Mouse (Mus musculus): ENCODE measurements at regions not wholly inside any gene's neighbourhood (a gene's known extent, or its start where the extent isn't known, plus 50 kb on each side); places are given as distances from the start of the nearest gene placed in this dataset.
A peak's percentile ranks its signal among the peaks of the same experiment; 100 is the strongest.

GRCm38 (mm10) chr11:45058658-45059057 lies 441.5 kb downstream of the Ebf1 start:
- Histone ChIP-seq H3K27ac (replicated peaks) (no peak overlapping the region), H3K4me1 (replicated peaks) (no peaks in the 10 kb centered on the region), H3K4me3 (no peak overlapping the region), H3K9me3 (no peaks in the 10 kb centered on the region), H3K27me3 (no peaks in the 10 kb centered on the region), H3K4me2 (no peak overlapping the region), H3K36me3 (no peaks in the 10 kb centered on the region), H3K9ac (no peak overlapping the region)
- WGBS = 89% methylated on average over 1 of the region's 1 CpGs
- no peak for ATAC-seq (ENCODE audit: low FRiP score, low read depth)

GRCm38 (mm10) chr11:45066592-45066991 lies 449.5 kb downstream of the Ebf1 start:
- Histone ChIP-seq H3K4me2 (no peak overlapping the region), H3K9ac (no peak overlapping the region), H3K36me3 (no peaks in the 10 kb centered on the region), H3K27me3 (no peaks in the 10 kb centered on the region), H3K4me1 (replicated peaks) (no peaks in the 10 kb centered on the region), H3K4me3 (no peak overlapping the region), H3K27ac (replicated peaks) (no peak overlapping the region), H3K9me3 (no peaks in the 10 kb centered on the region)
- WGBS = 70% methylated on average over 3 of the region's 3 CpGs
- ATAC-seq (ENCODE audit: low FRiP score, low read depth) = no peak

GRCm38 (mm10) chr11:45070280-45070679 lies 453.2 kb downstream of the Ebf1 start:
- Histone ChIP-seq H3K36me3 (no peaks in the 10 kb centered on the region), H3K27me3 (no peaks in the 10 kb centered on the region), H3K27ac (replicated peaks) (no peak overlapping the region), H3K9me3 (no peaks in the 10 kb centered on the region), H3K9ac (no peak overlapping the region), H3K4me1 (replicated peaks) (no peaks in the 10 kb centered on the region), H3K4me2 (no peak overlapping the region), H3K4me3 (no peak overlapping the region)
- ATAC-seq (ENCODE audit: low FRiP score, low read depth) = no peak
- 81% methylated on average over 1 of the region's 1 CpGs for WGBS

GRCm38 (mm10) chr11:45071195-45071594 lies 454.1 kb downstream of the Ebf1 start:
- ATAC-seq (ENCODE audit: low FRiP score, low read depth) = no peak
- Histone ChIP-seq H3K4me3 (no peak overlapping the region), H3K9ac (no peak overlapping the region), H3K27ac (replicated peaks) (no peak overlapping the region), H3K9me3 (no peaks in the 10 kb centered on the region), H3K36me3 (no peaks in the 10 kb centered on the region), H3K4me1 (replicated peaks) (no peaks in the 10 kb centered on the region), H3K4me2 (no peak overlapping the region), H3K27me3 (no peaks in the 10 kb centered on the region)
- WGBS = 94% methylated on average over 2 of the region's 2 CpGs

GRCm38 (mm10) chr11:45084506-45085037 lies 467.5 kb downstream of the Ebf1 start:
- WGBS = 84% methylated on average over 4 of the region's 4 CpGs
- H3K27me3 ChIP-seq = no peaks in the 10 kb centered on the region
- no peak for ATAC-seq (ENCODE audit: low FRiP score, low read depth)

GRCm38 (mm10) chr11:45085145-45085544 lies 468.0 kb downstream of the Ebf1 start:
- H3K27ac ChIP-seq (replicated peaks) = no peak overlapping the region
- no peak overlapping the region for H3K4me3 ChIP-seq
- H3K4me1 ChIP-seq (replicated peaks) = no peaks in the 10 kb centered on the region; the same call in 1 of the 2 replicates
- no peaks in the 10 kb centered on the region for H3K36me3 ChIP-seq
- H3K9me3 ChIP-seq = no peaks in the 10 kb centered on the region
- no peaks in the 10 kb centered on the region for H3K27me3 ChIP-seq
- ATAC-seq (ENCODE audit: low FRiP score, low read depth) = no peak
- H3K4me2 ChIP-seq = no peak overlapping the region
- H3K9ac ChIP-seq = no peak overlapping the region

More at GRCm38 (mm10) chr11:45084506-45085037, 467.5 kb downstream of the Ebf1 start:
- Histone ChIP-seq H3K4me3 (no peak overlapping the region), H3K36me3 (no peaks in the 10 kb centered on the region), H3K27ac (replicated peaks) (no peak overlapping the region), H3K9ac (no peak overlapping the region), H3K4me2 (no peak overlapping the region), H3K4me1 (replicated peaks) (no peaks in the 10 kb centered on the region; the same call in 1 of the 2 replicates), H3K9me3 (no peaks in the 10 kb centered on the region)

GRCm38 (mm10) chr11:45087186-45087915 lies 470.2 kb downstream of the Ebf1 start:
- Histone ChIP-seq H3K36me3 (no peaks in the 10 kb centered on the region), H3K27me3 (no peaks in the 10 kb centered on the region), H3K4me2 (no peak overlapping the region), H3K4me1 (replicated peaks) (no peaks in the 10 kb centered on the region; the same call in 1 of the 2 replicates), H3K9me3 (no peaks in the 10 kb centered on the region), H3K9ac (no peak overlapping the region), H3K4me3 (no peak overlapping the region), H3K27ac (replicated peaks) (no peak overlapping the region)
- 74% methylated on average over 5 of the region's 5 CpGs for WGBS
- no peak for ATAC-seq (ENCODE audit: low FRiP score, low read depth)

- no peak for ATAC-seq (ENCODE audit: low FRiP score, low read depth)
- H3K4me1 ChIP-seq (replicated peaks) = no peaks in the 10 kb centered on the region; the same call in 1 of the 2 replicates
These were observed 471.2 kb downstream of the Ebf1 start for GRCm38 (mm10) chr11:45088286-45088685.

GRCm38 (mm10) chr11:45089561-45089960 lies 472.4 kb downstream of the Ebf1 start:
- H3K4me1 ChIP-seq (replicated peaks) = no peaks in the 10 kb centered on the region; the same call in 1 of the 2 replicates
- H3K4me3 ChIP-seq = no peak overlapping the region
- 79% methylated on average over 3 of the region's 3 CpGs for WGBS
- H3K9ac ChIP-seq = no peak overlapping the region
- no peaks in the 10 kb centered on the region for H3K27me3 ChIP-seq
- H3K9me3 ChIP-seq = no peaks in the 10 kb centered on the region
- no peak for ATAC-seq (ENCODE audit: low FRiP score, low read depth)
- no peaks in the 10 kb centered on the region for H3K36me3 ChIP-seq
- H3K27ac ChIP-seq (replicated peaks) = no peak overlapping the region
- no peak overlapping the region for H3K4me2 ChIP-seq

More at GRCm38 (mm10) chr11:45088286-45088685, 471.2 kb downstream of the Ebf1 start:
- 89% methylated on average over 1 of the region's 1 CpGs for WGBS
- Histone ChIP-seq H3K4me2 (no peak overlapping the region), H3K27me3 (no peaks in the 10 kb centered on the region), H3K9me3 (no peaks in the 10 kb centered on the region), H3K27ac (replicated peaks) (no peak overlapping the region), H3K36me3 (no peaks in the 10 kb centered on the region), H3K9ac (no peak overlapping the region), H3K4me3 (no peak overlapping the region)

- Histone ChIP-seq H3K4me3 (no peak overlapping the region), H3K4me1 (replicated peaks) (no peaks in the 10 kb centered on the region), H3K9ac (no peak overlapping the region), H3K9me3 (no peaks in the 10 kb centered on the region), H3K27me3 (no peaks in the 10 kb centered on the region), H3K27ac (replicated peaks) (no peak overlapping the region), H3K36me3 (no peaks in the 10 kb centered on the region), H3K4me2 (0 out of 2 replicates have a peak overlapping the region, but pooled peaks have one; percentile 7)
- WGBS = 48% methylated on average over 12 of the region's 12 CpGs
- ATAC-seq (ENCODE audit: low FRiP score, low read depth) = peak; percentile 83; the same call in 1 of the 2 replicates
These were observed 486.6 kb downstream of the Ebf1 start for GRCm38 (mm10) chr11:45103498-45104336.

GRCm38 (mm10) chr11:45116702-45117101 lies 499.6 kb downstream of the Ebf1 start:
- H3K36me3 ChIP-seq = no peaks in the 10 kb centered on the region
- no peak overlapping the region for H3K9ac ChIP-seq
- no peak overlapping the region for H3K4me3 ChIP-seq
- WGBS = 81% methylated on average over 1 of the region's 1 CpGs
- H3K4me2 ChIP-seq = no peak overlapping the region
- no peaks in the 10 kb centered on the region for H3K9me3 ChIP-seq
- no peaks in the 10 kb centered on the region for H3K27me3 ChIP-seq
- H3K27ac ChIP-seq (replicated peaks) = no peak overlapping the region
- H3K4me1 ChIP-seq (replicated peaks) = no peaks in the 10 kb centered on the region
- no peak for ATAC-seq (ENCODE audit: low FRiP score, low read depth)

GRCm38 (mm10) chr11:45123276-45123675 lies 506.2 kb downstream of the Ebf1 start:
- 35% methylated on average over 2 of the region's 2 CpGs for WGBS
- H3K4me1 ChIP-seq (replicated peaks) = no peaks in the 10 kb centered on the region
- H3K27ac ChIP-seq (replicated peaks) = no peak overlapping the region
- H3K9me3 ChIP-seq = no peaks in the 10 kb centered on the region
- H3K9ac ChIP-seq = no peak overlapping the region
- H3K4me2 ChIP-seq = no peak overlapping the region
- no peaks in the 10 kb centered on the region for H3K36me3 ChIP-seq
- H3K4me3 ChIP-seq = no peak overlapping the region
- H3K27me3 ChIP-seq = no peaks in the 10 kb centered on the region
- no peak for ATAC-seq (ENCODE audit: low FRiP score, low read depth)

Data from hindbrain, embryonic 15.5 days (tissue).